Mouse (Mus musculus) heart, adult 2 months (tissue): ENCODE results near the gene Pdzd2.

Experiments
- CTCF ChIP-seq: fragments of 200-600 bp; IDR thresholded peaks from 2 replicates; pipeline ENCODE4 v1.8.1; 2022; ENCODE audit warnings: antibody characterized with exemption, mild to moderate bottlenecking, moderate library complexity
- EP300 ChIP-seq: fragments of 200-500 bp; IDR thresholded peaks from 2 replicates; pipeline ENCODE4 v1.6.1; 2011; ENCODE audit warnings: low read depth, low read length, control low read depth; ENCODE audit not compliant: insufficient read depth

DNA sequence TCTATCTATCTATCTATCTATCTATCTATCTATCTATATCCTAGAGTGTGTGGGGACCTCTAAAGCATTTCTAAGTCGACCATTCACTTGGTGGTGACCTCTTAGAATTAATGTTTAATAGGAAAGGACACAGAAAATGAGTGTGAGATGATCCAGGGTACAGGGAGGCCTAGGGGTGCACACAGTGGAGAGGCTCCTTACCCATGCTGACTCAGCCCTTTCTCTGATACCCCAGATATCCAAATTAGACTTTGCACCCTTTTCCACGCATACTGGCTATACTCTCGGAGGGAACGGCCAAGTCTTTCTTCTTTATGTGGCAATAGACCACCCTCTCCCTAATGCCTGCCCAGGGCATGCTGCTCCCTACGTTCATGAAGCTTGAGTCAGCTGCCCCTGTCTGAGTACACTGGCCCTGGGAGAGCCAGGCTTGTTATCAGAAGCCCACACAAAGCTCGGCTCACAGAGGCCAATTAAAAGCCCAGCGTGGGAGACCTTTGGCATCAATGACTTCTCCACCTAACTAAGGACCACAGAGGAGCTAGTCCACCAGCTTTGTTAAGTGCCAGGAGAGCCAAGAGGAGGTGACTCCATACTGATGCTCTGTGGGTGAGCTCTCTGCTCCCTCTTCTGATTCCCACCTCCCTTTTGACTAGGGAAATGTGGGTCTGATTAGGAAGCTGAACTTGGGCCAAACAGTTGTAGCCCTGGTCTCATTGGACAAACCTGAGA lies 126.6 kb downstream of the Pdzd2 start:
- TF ChIP-seq CTCF (no peak), EP300 (no peak)
